Mouse (Mus musculus): Measurements from ENCODE around the gene Rdx.
A peak's percentile ranks its signal among the peaks of the same experiment; 100 is the strongest.

The Rdx gene

GRCm38 (mm10) chr9:52047129-52047820 is at the start of gene Rdx:
Gene Rdx, plus strand, starts transcription at chr9:52047173.
- no peak for DNase-seq (ENCODE audit: low spot score in 2 of 2)

GRCm38 (mm10) chr9:52003501-52003900 is 43.5 kb upstream of the Rdx start:
- DNase-seq (ENCODE audit: low spot score in 2 of 2) = no peak

GRCm38 (mm10) chr9:52007341-52007740 is 39.6 kb upstream of the Rdx start:
- DNase-seq (ENCODE audit: low spot score in 2 of 2) = no peak

GRCm38 (mm10) chr9:52008511-52008910 is 38.5 kb upstream of the Rdx start:
- DNase-seq (ENCODE audit: low spot score in 2 of 2) = no peak

- no peak for DNase-seq (ENCODE audit: low spot score in 2 of 2)
Measured at GRCm38 (mm10) chr9:52012311-52012710, 34.7 kb upstream of the Rdx start.

- DNase-seq (ENCODE audit: low spot score in 2 of 2) = no peak
Measured at GRCm38 (mm10) chr9:52012781-52013436, 34.1 kb upstream of the Rdx start.

GRCm38 (mm10) chr9:52013900-52014455 is 33.0 kb upstream of the Rdx start:
- no peak for DNase-seq (ENCODE audit: low spot score in 2 of 2)

- DNase-seq (ENCODE audit: low spot score in 2 of 2) = no peak
Measured at GRCm38 (mm10) chr9:52017091-52017490, 29.9 kb upstream of the Rdx start.

- no peak for DNase-seq (ENCODE audit: low spot score in 2 of 2)
Measured at GRCm38 (mm10) chr9:52017824-52018223, 29.1 kb upstream of the Rdx start.

- no peak for DNase-seq (ENCODE audit: low spot score in 2 of 2)
Measured at GRCm38 (mm10) chr9:52018505-52018904, 28.5 kb upstream of the Rdx start.

- DNase-seq (ENCODE audit: low spot score in 2 of 2) = no peak
Measured at GRCm38 (mm10) chr9:52027257-52028020, 19.5 kb upstream of the Rdx start.

- peak in 1 of 2 experiments; percentile 7 for DNase-seq (ENCODE audit: low spot score in 2 of 2)
Measured at GRCm38 (mm10) chr9:52028521-52029405, 18.2 kb upstream of the Rdx start.

GRCm38 (mm10) chr9:52031501-52031900 is 15.5 kb upstream of the Rdx start:
- DNase-seq (ENCODE audit: low spot score in 2 of 2) = no peak

GRCm38 (mm10) chr9:52037493-52037892 is 9.5 kb upstream of the Rdx start:
- DNase-seq (ENCODE audit: low spot score in 2 of 2) = no peak

- DNase-seq (ENCODE audit: low spot score in 2 of 2) = no peak
Measured at GRCm38 (mm10) chr9:52041657-52042056, 5.3 kb upstream of the Rdx start.

- no peak for DNase-seq (ENCODE audit: low spot score in 2 of 2)
Measured at GRCm38 (mm10) chr9:52046686-52047085, 287 bp upstream of the Rdx start.

GRCm38 (mm10) chr9:52047821-52048649 is 1.1 kb downstream of the Rdx start:
- peak; percentile 30 to 67 for DNase-seq (ENCODE audit: low spot score in 2 of 2)

- DNase-seq (ENCODE audit: low spot score in 2 of 2) = peak in 1 of 2 experiments; percentile 19
Measured at GRCm38 (mm10) chr9:52048650-52049081, 1.7 kb downstream of the Rdx start.

- DNase-seq (ENCODE audit: low spot score in 2 of 2) = no peak
Measured at GRCm38 (mm10) chr9:52049605-52050004, 2.6 kb downstream of the Rdx start.

- no peak for DNase-seq (ENCODE audit: low spot score in 2 of 2)
Measured at GRCm38 (mm10) chr9:52050361-52050760, 3.4 kb downstream of the Rdx start.
